Mouse (Mus musculus) CD4-positive, CD25-positive, alpha-beta regulatory T cell, adult 9 weeks (primary cell): ENCODE measurements around the gene Tdrd9. TPM values are rescaled to one million over a fixed set of nuclear protein-coding genes. Genes with fewer than 3 reads are reported as not detected.

Experiments
- polyA plus RNA-seq: library from polyadenylated mRNA; unstranded; fragments of 100-300 nt; shearing (Covaris generic); gene quantifications from one replicate; pipeline ENCODE4 v1.2.1, GENCODE M21; 2017

Gene Tdrd9
- polyA plus RNA-seq = not detected

DNA sequence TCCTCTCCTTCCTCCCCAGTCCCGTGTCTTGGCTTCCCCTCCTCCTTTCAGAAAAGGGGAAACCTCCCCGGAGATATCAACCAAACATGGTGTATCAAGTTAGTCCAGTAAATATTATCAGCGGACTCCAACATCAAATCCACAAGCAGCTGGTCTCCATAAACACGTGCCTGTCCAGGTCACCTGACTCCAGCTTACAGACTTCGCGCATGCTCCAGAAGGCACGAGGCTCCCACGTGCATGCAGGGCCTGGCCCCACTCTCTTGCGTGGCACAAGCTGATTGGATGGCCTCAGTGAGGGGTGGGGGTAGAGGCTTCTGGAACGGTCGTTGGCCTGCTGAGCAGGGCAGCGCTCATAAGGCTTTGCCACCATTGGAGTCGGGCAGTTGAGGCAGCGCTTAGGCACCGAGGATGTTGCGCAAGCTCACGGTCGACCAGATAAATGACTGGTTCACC, at the start of gene Tdrd9:
Gene Tdrd9 (plus strand): TSS at position 329 of the 456 bp plus-strand sequence.

DNA sequence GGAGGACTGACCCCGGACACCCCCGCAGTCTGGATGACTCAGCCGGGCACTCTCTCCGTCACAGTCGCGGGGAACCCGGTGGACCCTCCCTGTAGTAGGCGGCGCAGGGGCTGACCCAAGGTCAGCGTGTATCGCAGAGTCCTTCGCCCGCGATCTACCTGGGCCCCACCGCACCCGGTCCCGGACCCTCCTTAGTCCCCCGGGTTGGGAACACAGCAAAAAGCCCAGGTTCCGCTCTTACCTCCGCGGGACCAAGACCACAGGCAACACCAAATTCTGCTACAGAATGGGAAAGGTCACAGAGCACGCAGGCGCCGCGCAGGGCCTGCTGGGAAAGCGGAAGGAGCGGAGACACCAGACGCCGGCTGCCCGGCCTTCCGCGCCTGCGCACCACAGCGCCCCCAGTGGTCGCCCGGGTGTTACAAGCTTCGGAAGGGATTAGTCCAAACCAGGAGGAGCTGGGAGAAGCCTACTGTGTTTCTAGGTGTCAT, 4.6 kb upstream of the Tdrd9 start, which contains the start of gene Atp5mpl:
Gene Atp5mpl (minus strand): TSS at position 295 of the 491 bp plus-strand sequence.

DNA sequence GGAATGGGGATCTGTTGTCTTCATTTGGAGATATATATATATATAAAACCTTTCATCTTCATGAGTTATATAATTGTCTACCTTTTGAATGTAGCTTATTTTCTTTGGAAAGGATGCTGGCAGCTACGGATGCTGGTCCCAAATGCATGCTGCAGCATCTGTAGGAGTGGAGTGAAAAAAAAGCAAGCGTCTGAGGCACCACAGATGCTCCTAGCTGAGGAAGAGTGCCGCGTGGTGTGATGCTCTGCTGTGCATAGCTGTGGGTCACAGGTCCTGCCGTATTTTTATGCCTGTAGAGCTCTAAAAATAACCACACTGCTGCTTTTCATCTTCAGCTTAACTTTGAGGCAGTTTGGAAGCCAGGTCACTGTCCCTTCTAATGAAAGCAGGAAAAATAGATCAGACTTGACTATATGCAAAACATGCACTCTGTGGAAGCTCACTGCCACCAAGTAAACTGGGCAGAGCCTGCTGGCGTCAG, 9.6 kb downstream of the Tdrd9 start, which contains the start of gene Rd3l:
Gene Rd3l (minus strand): TSS at position 431 of the 481 bp plus-strand sequence.

DNA sequence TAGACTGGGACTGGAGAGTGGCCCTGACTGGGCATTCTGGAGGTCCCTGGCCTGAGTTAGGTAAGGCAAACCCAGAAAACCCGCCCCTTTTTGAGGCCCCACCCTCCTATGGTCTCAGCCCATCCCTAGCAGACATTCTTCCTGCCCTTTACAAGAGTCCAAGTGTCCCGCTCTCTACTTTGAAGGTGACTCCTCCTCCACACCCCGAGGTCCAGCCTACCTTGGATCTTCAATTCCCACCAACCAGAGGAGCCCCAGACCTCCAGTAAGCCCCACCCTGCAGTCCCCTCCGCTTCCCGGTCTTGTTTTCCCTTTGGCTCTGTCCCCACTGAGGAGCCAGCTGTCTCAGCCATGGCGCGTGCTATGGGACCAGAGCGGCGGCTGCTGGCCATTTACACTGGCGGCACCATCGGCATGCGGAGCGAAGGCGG, 135.2 kb downstream of the Tdrd9 start, which contains the start of gene Aspg:
Gene Aspg (plus strand): TSS at position 139 of the 431 bp plus-strand sequence.

Other genes with a start within 250 kb of the Tdrd9 start
- gene Klc1, start 212.7 kb upstream of the Tdrd9 start, polyA plus RNA-seq = 16.4 TPM
- 4.9 TPM for gene Xrcc3, start 157.7 kb upstream of the Tdrd9 start, polyA plus RNA-seq
- 9.0 TPM for gene Zfyve21, start 157.4 kb upstream of the Tdrd9 start, polyA plus RNA-seq
- gene Ppp1r13b, start 63.4 kb upstream of the Tdrd9 start, polyA plus RNA-seq = 4.8 TPM
- gene Atp5mpl, start 4.6 kb upstream of the Tdrd9 start, polyA plus RNA-seq = 250 TPM
- gene Rd3l, start 9.8 kb downstream of the Tdrd9 start, polyA plus RNA-seq = not detected
- gene Aspg, start 135.1 kb downstream of the Tdrd9 start, polyA plus RNA-seq = not detected
- gene Kif26a, start 174.6 kb downstream of the Tdrd9 start, polyA plus RNA-seq = not detected